Mouse (Mus musculus): ENCODE measurements around the gene Hoxd4. TPM values are rescaled to one million over a fixed set of nuclear protein-coding genes. Genes with fewer than 3 reads are reported as not detected.

The Hoxd4 gene
- polyA plus RNA-seq, 1 experiment: 20.3 TPM

- Histone ChIP-seq H3K36me3 (ENCODE audit: control insufficient read depth, insufficient read depth, low read length) (no peaks in the 10 kb centered on the region), H3K4me1 (ENCODE audit: control insufficient read depth, insufficient read depth, low read length) (no peaks in the 10 kb centered on the region), H3K4me3 (ENCODE audit: insufficient read depth, low read depth, low read length) (no peak within 1 kb of the TSS), H3K27me3 (replicated peaks; ENCODE audit: control insufficient read depth, insufficient read depth, low read length) (peaks cover 2% of the 10 kb centered on the region), H3K27ac (ENCODE audit: insufficient read depth, low read depth, low read length) (no peak within 1 kb of the TSS)
- WGBS: 26% methylated on average over 47 of the region's 47 CpGs
- DNase-seq: no peak
- TF ChIP-seq CTCF (conservative IDR thresholded peaks at IDR 0.05; ENCODE audit: insufficient read depth, insufficient read length, low read depth, low read length) (no peak), POLR2A (IDR thresholded peaks at IDR 0.05; ENCODE audit: low read depth, low read length) (no peak)
Observed at GRCm38 (mm10) chr2:74674881-74675665, 36.7 kb upstream of the Hoxd4 start, which contains the start of gene Hoxd12. Hoxd12 (plus strand) TSS chr2:74675013.

GRCm38 (mm10) chr2:74675666-74676282 is 36.0 kb upstream of the Hoxd4 start:
- TF ChIP-seq POLR2A (IDR thresholded peaks at IDR 0.05; ENCODE audit: low read depth, low read length): no peak
- no peak overlapping the region for H3K27ac ChIP-seq (ENCODE audit: insufficient read depth, low read depth, low read length)
- no peak overlapping the region for H3K4me3 ChIP-seq (ENCODE audit: insufficient read depth, low read depth, low read length)
- WGBS: 52% methylated on average over 24 of the region's 24 CpGs
- no peaks in the 10 kb centered on the region for H3K4me1 ChIP-seq (ENCODE audit: control insufficient read depth, insufficient read depth, low read length)
- DNase-seq: no peak
- H3K27me3 ChIP-seq (replicated peaks; ENCODE audit: control insufficient read depth, insufficient read depth, low read length): peaks cover 2% of the 10 kb centered on the region
- H3K36me3 ChIP-seq (ENCODE audit: control insufficient read depth, insufficient read depth, low read length): no peaks in the 10 kb centered on the region

- DNase-seq: no peak
- Histone ChIP-seq H3K27me3 (replicated peaks; ENCODE audit: control insufficient read depth, insufficient read depth, low read length) (peaks cover 2% of the 10 kb centered on the region), H3K36me3 (ENCODE audit: control insufficient read depth, insufficient read depth, low read length) (no peaks in the 10 kb centered on the region), H3K27ac (ENCODE audit: insufficient read depth, low read depth, low read length) (no peak overlapping the region), H3K4me3 (ENCODE audit: insufficient read depth, low read depth, low read length) (no peak overlapping the region), H3K4me1 (ENCODE audit: control insufficient read depth, insufficient read depth, low read length) (no peaks in the 10 kb centered on the region)
- 57% methylated on average over 9 of the region's 9 CpGs for WGBS
- TF ChIP-seq CTCF (conservative IDR thresholded peaks at IDR 0.05; ENCODE audit: insufficient read depth, insufficient read length, low read depth, low read length) (no peak), POLR2A (IDR thresholded peaks at IDR 0.05; ENCODE audit: low read depth, low read length) (no peak)
Observed at GRCm38 (mm10) chr2:74676376-74677052, 35.2 kb upstream of the Hoxd4 start.

GRCm38 (mm10) chr2:74677106-74677505 is 34.6 kb upstream of the Hoxd4 start:
- Histone ChIP-seq H3K4me3 (ENCODE audit: insufficient read depth, low read depth, low read length) (no peak overlapping the region), H3K4me1 (ENCODE audit: control insufficient read depth, insufficient read depth, low read length) (no peaks in the 10 kb centered on the region), H3K27ac (ENCODE audit: insufficient read depth, low read depth, low read length) (no peak overlapping the region), H3K36me3 (ENCODE audit: control insufficient read depth, insufficient read depth, low read length) (no peaks in the 10 kb centered on the region), H3K27me3 (replicated peaks; ENCODE audit: control insufficient read depth, insufficient read depth, low read length) (peaks cover 5% of the 10 kb centered on the region)
- DNase-seq: no peak
- TF ChIP-seq POLR2A (IDR thresholded peaks at IDR 0.05; ENCODE audit: low read depth, low read length) (no peak), CTCF (conservative IDR thresholded peaks at IDR 0.05; ENCODE audit: insufficient read depth, insufficient read length, low read depth, low read length) (no peak)
- WGBS: 79% methylated on average over 2 of the region's 2 CpGs

- peak within 1 kb of the TSS; percentile 44 for H3K4me3 ChIP-seq (ENCODE audit: insufficient read depth, low read depth, low read length)
- TF ChIP-seq CTCF (conservative IDR thresholded peaks at IDR 0.05; ENCODE audit: insufficient read depth, insufficient read length, low read depth, low read length) (no peak), POLR2A (IDR thresholded peaks at IDR 0.05; ENCODE audit: low read depth, low read length) (no peak)
- no peak for DNase-seq
- no peaks in the 10 kb centered on the region for H3K36me3 ChIP-seq (ENCODE audit: control insufficient read depth, insufficient read depth, low read length)
- H3K4me1 ChIP-seq (ENCODE audit: control insufficient read depth, insufficient read depth, low read length): no peaks in the 10 kb centered on the region
- 39% methylated on average over 15 of the region's 15 CpGs for WGBS
- peak within 1 kb of the TSS; percentile 61; the same call in 1 of the 2 replicates for H3K27ac ChIP-seq (ENCODE audit: insufficient read depth, low read depth, low read length)
- H3K27me3 ChIP-seq (replicated peaks; ENCODE audit: control insufficient read depth, insufficient read depth, low read length): peaks cover 9% of the 10 kb centered on the region
Observed at GRCm38 (mm10) chr2:74678891-74679595, 32.7 kb upstream of the Hoxd4 start, which contains the start of gene Hoxd11. Hoxd11 (plus strand) TSS chr2:74679557.

GRCm38 (mm10) chr2:74679596-74679971 is 32.1 kb upstream of the Hoxd4 start:
- DNase-seq: no peak
- TF ChIP-seq CTCF (conservative IDR thresholded peaks at IDR 0.05; ENCODE audit: insufficient read depth, insufficient read length, low read depth, low read length): no peak
- no peak for TF ChIP-seq POLR2A (IDR thresholded peaks at IDR 0.05; ENCODE audit: low read depth, low read length)
- Histone ChIP-seq H3K36me3 (ENCODE audit: control insufficient read depth, insufficient read depth, low read length) (no peaks in the 10 kb centered on the region), H3K27me3 (replicated peaks; ENCODE audit: control insufficient read depth, insufficient read depth, low read length) (peaks cover 9% of the 10 kb centered on the region), H3K4me1 (ENCODE audit: control insufficient read depth, insufficient read depth, low read length) (no peaks in the 10 kb centered on the region), H3K27ac (ENCODE audit: insufficient read depth, low read depth, low read length) (peak overlapping the region; percentile 61; the same call in 1 of the 2 replicates), H3K4me3 (ENCODE audit: insufficient read depth, low read depth, low read length) (peak overlapping the region; percentile 44)
- 7% methylated on average over 26 of the region's 26 CpGs for WGBS
